Mouse (Mus musculus) thymus, adult 2 months (tissue): ENCODE results near the gene Ell2.

Experiments
- CTCF ChIP-seq: fragments of 200-500 bp; IDR thresholded peaks from 2 replicates; pipeline ENCODE4 v1.5.1; 2012; ENCODE audit warnings: mild to moderate bottlenecking, control low read depth, low read length, moderate library complexity, borderline replicate concordance; ENCODE audit not compliant: control insufficient read depth, poor library complexity, insufficient read depth; ENCODE audit errors: extremely low read depth
- POLR2A ChIP-seq: fragments of 200-500 bp; IDR thresholded peaks from 2 replicates; pipeline ENCODE4 v1.6.1; 2012; ENCODE audit warnings: mild to moderate bottlenecking, low read length, control low read depth, moderate library complexity; ENCODE audit not compliant: control insufficient read depth, poor library complexity, insufficient read depth; ENCODE audit errors: extremely low read depth

GRCm38 (mm10) chr13:75778156-75778555, 71.6 kb downstream of the Ell2 start:
- no peak for TF ChIP-seq POLR2A
- TF ChIP-seq CTCF: no peak
